Mouse (Mus musculus) small intestine, adult 2 months (tissue): Measurements from ENCODE around the gene Arl15.

Source experiments
- CTCF ChIP-seq: fragments of 200-500 bp; IDR thresholded peaks from 2 replicates; pipeline ENCODE4 v1.5.1; 2012; ENCODE audit warnings: low read depth, mild to moderate bottlenecking, control low read depth, inconsistent platforms, low read length, moderate library complexity, mixed read lengths; ENCODE audit not compliant: insufficient replicate concordance, insufficient read length; ENCODE audit errors: extremely low read depth
- POLR2A ChIP-seq: fragments of 200-500 bp; IDR thresholded peaks from 2 replicates; pipeline ENCODE4 v1.6.1; 2012; ENCODE audit warnings: low read depth, mild to moderate bottlenecking, control low read depth, inconsistent platforms, low read length, moderate library complexity

DNA sequence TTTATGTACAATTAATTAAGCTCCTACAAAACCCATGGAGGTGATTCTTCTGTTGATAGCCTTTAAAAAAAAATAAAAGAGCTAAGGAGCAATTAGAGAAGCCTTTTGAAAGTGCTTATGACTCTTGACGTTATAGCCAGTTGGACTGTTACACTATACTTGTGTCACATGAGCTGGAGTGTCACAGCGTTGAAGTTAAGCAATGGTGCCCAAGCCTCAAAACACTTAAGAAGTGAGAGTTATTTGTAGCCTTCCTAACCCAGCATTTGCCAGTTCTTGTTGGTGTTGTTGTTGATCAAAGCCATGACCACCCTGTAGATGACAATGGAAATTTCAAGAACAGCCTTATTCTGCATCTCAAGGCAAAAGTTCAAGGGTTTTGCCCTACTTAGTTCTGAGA lies 198.8 kb downstream of the Arl15 start:
- TF ChIP-seq POLR2A (no peak), CTCF (no peak)
